Mouse (Mus musculus): Measurements from ENCODE around the gene Gm3173.
"Not testable (repeated sequence)": the region's sequence is repeated elsewhere in the genome, so short reads cannot be mapped to it uniquely, and the experiment has no call there.

- not testable (repeated sequence) for TF ChIP-seq CTCF, POLR2A (IDR thresholded peaks at IDR 0.05; ENCODE audit: insufficient read depth, low read depth, low read length)
Measured at GRCm38 (mm10) chr14:4385606-4386005, 45.2 kb upstream of the Gm3173 start.
